Mouse (Mus musculus): ENCODE data around the gene Rhot2. TPM values are rescaled to one million over a fixed set of nuclear protein-coding genes. Genes with fewer than 3 reads are reported as not detected.

Rhot2 gene
- 134 and 279 TPM in 2 replicates for polyA plus RNA-seq (2012; ENCODE audit: low replicate concordance)

DNA sequence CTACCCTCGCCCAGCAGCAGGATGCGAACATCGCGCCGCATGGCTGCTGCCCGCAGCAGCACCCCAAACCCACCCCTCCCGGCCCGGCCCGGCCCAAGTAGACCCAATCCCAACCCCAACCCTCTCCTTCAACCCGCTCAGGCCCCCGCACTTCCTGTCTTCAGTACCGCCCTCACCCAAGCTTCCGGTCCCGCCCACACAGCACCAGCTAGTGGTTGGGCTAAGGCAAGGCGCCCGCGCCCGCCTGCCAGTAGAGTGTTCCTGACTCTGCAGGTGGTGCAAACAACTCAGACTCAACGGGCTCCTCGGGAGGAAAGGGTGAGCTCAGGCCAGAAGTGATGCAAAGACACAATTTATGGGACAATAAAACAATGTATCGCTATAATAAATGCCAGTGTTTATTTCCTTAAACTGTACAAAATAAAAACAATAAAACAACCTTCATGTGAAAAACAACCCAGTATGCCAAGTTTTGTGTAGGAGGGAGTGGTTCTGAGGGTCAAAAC lies at the start of gene Rhot2:
Gene Rhot2 (minus strand): TSS at position 456 of the 506 bp plus-strand sequence.

DNA sequence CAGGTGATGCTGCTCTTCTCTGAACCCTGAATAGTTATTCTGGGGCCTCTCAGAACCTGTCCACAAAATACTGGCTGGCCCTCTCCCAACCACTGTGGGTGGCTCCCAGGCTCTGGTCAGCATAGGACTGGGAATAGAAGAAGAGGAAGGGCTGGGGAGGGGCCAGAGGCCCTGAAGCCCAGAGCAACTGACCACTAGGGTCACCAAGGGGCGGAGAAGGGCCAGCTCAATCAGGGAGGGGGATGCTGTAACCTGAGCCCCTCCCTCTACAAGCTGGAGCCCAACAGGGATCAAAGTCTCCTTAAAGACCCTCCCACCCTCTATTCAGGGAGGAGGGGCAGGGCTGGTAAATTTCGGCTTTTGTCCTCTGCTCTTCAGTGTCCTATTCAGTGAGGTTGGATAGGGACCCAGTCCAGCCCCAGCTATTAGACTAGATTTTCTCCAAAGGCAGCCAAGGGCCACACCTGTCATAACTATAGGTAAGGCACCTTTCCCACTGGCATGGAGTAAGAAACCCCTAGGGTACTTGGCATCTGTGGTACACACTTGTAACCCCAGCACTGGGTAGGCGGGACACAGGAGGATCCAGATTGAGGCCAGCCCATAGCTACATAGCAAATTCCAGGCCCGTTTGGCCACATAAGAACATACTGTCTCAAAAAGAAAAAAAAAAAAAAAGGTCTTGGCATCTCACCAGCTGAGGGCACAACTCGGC lies 35.7 kb upstream of the Rhot2 start, which contains the start of gene Wfikkn1:
Gene Wfikkn1 (minus strand): TSS at position 663 of the 715 bp plus-strand sequence.

DNA sequence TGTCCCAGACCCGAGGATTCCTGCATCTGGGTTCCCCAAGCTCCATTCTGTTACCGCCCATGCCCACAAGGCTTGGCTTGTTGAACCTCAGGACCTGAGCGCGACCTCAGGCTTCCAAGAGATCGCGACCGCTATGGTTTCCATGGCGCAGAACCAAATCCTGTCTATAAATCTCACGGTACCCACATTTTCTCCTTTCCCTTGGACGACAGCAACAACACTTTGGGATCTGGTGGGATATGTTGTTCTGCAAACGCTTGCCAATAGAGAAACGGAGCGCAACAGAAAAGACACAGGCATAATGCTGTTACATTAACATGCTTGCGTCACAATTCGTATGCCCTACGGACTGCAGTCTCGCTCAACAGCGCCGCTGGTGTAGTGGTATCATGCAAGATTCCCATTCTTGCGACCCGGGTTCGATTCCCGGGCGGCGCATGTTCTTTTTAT lies 30.1 kb upstream of the Rhot2 start, which contains the start of gene Mettl26:
Gene Mettl26 (plus strand): TSS at position 354 of the 450 bp plus-strand sequence.

DNA sequence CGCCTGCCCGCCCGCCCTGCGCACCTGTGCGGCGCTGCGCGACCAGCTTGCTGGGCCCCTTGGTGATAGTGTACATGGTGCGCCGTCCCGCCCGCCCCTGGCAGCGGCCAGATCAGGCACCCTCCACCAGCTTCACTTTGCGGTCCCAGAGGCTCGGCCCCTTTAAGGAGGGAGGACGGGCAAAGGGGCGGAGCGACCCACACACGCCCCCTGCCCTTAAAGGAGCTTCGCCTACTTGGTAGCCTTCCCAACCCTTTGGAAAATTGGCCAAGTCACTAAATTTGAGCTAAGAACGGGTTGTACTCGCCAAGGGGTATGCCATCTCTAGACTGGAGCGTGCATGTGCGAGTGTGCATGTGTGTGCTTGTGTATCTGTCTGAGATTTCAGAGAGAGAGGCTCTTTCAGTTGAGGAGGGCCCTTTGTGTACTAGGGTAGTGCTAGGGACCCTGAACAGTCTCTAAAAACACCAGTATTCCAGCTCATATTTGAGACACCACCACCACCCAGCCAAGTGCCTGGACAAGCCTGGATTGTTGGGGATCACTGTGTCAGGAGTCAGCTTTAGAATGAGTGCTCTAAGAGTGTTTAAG lies 24.0 kb upstream of the Rhot2 start, which contains the start of gene Mcrip2:
Gene Mcrip2 (minus strand): TSS at position 164 of the 591 bp plus-strand sequence.

GRCm38 (mm10) chr17:25860832-25861703 lies 16.4 kb upstream of the Rhot2 start, which contains the start of gene Wdr90:
Gene Wdr90, minus strand, starts transcription at chr17:25861501.

GRCm38 (mm10) chr17:25841117-25841880 lies 3.4 kb downstream of the Rhot2 start, which contains the start of gene Gm20683:
Gene Gm20683, minus strand, starts transcription at chr17:25841763.

GRCm38 (mm10) chr17:25837076-25837410 lies 7.6 kb downstream of the Rhot2 start, which contains the start of gene Rhbdl1:
Gene Rhbdl1, minus strand, starts transcription at chr17:25837295.

DNA sequence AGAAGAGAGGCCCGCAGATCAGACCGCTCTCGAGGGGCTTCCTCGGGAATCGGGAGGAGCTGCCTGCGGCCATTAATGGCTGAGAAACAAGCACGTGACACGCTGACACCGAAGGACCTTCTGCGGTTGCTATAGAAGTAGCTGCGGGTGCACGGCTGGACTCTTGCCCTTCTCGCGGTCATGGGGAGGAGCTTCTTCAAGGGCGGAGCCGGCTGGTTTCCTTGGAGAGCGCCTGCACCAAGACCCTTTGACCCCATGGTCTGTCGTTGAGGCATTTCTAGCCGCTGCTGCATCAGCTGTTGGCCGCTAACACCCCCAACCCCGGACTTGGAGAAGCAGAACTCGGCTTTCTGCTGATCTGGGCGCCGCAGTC lies 11.4 kb downstream of the Rhot2 start, which contains the start of gene Stub1:
Gene Stub1 (minus strand): TSS at position 114 of the 373 bp plus-strand sequence.

GRCm38 (mm10) chr17:25828712-25829557 lies 15.7 kb downstream of the Rhot2 start, which contains the start of gene Jmjd8:
Gene Jmjd8, plus strand, starts transcription at chr17:25828867.

DNA sequence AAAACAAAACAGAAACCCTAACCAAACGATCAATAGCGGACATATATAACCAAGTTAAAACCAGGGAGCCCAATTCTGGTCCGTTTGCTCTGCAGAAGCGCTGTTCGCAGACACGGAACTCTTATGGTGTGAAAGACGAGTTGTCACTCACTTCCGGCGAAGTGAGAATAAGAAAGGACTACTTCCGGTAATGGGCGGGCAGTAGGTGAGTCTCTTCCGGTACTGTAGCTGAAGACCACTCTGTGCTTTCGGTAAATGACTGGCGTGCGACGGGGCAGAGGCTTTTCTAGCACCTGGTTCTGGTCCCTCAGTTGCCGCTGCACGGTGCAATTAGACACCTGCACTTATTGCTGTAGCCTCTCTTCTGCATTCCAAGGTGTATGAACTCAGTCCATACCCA lies 21.2 kb downstream of the Rhot2 start, which contains the start of gene Wdr24:
Gene Wdr24 (plus strand): TSS at position 176 of the 400 bp plus-strand sequence.

DNA sequence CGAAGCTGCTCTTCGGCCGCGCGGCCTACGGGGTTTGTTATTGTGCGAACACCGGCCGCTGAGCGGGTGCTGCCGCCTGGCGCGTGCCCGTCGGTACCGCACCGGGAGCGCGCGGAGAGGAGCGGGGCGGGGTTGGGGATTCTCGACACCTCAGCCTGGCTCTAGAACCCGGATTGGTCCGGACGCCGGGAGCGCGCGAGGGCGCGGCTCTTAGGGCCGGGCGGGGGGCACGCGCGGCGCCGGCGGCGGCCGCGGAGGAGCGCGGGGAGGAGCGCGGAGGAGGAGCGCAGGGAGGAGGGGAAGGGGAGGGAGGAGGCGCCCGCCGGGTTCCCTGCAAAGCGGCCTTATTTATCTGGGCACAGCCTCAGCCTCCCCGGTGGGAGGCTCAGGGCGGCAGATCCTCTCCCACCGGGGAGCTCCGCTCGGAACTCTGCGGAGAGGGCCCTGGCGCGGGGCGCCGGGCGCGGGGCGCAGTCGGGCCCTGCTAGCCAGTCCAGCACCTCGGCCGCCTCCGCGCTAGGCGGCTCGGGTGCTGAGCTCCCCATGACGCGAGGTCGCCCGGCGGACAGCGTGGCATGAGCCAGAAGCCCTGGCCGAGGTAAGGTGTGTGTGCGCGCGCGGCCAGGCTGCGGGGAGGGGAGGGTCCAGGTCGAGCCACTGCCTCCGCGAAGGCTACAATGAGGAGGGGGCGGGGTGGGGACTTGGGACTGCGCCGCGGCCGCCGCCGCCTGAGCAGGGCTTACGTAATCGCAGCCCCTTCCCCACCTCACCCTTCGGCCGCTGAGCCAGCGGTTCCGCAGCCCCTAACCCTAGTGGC lies 35.7 kb downstream of the Rhot2 start, which contains the start of gene Fbxl16:
Gene Fbxl16 (plus strand): TSS at position 297 of the 817 bp plus-strand sequence.

GRCm38 (mm10) chr17:25796951-25797369 lies 47.7 kb downstream of the Rhot2 start, which contains the start of gene Metrn:
Gene Metrn, minus strand, starts transcription at chr17:25797136.

GRCm38 (mm10) chr17:25795609-25796092 lies 49.0 kb downstream of the Rhot2 start, which contains the start of gene AC134908.4:
Gene AC134908.4, minus strand, starts transcription at chr17:25795659.

GRCm38 (mm10) chr17:25792615-25793014 lies 52.0 kb downstream of the Rhot2 start, which contains the start of gene Fam173a:
Gene Fam173a, minus strand, starts transcription at chr17:25792901.

Other genes starting within 250 kb of the Rhot2 start
- not detected in 2 replicates for gene Gng13, start 127.7 kb downstream of the Rhot2 start, polyA plus RNA-seq (2012; ENCODE audit: low replicate concordance)
- gene Chtf18, start 117.4 kb downstream of the Rhot2 start, polyA plus RNA-seq (2012; ENCODE audit: low replicate concordance): 57.7 and 72.3 TPM in 2 replicates
- gene Rpusd1, start 117.2 kb downstream of the Rhot2 start, polyA plus RNA-seq (2012; ENCODE audit: low replicate concordance): 64.2 and 71.2 TPM in 2 replicates
- gene Mslnl, start 108.8 kb downstream of the Rhot2 start, polyA plus RNA-seq (2012; ENCODE audit: low replicate concordance): not detected in 2 replicates
- gene Msln, start 90.5 kb downstream of the Rhot2 start, polyA plus RNA-seq (2012; ENCODE audit: low replicate concordance): 0.22 and 0.53 TPM in 2 replicates
- gene Narfl, start 71.1 kb downstream of the Rhot2 start, polyA plus RNA-seq (2012; ENCODE audit: low replicate concordance): 11.2 and 16.9 TPM in 2 replicates
- gene Haghl, start 59.2 kb downstream of the Rhot2 start, polyA plus RNA-seq (2012; ENCODE audit: low replicate concordance): 11.2 and 11.4 TPM in 2 replicates
- gene Ccdc78, start 58.3 kb downstream of the Rhot2 start, polyA plus RNA-seq (2012; ENCODE audit: low replicate concordance): not detected in 2 replicates
- 9.0 and 19.8 TPM in 2 replicates for gene Fam173a, start 52.0 kb downstream of the Rhot2 start, polyA plus RNA-seq (2012; ENCODE audit: low replicate concordance)
- not detected in 2 replicates for gene AC134908.4, start 49.2 kb downstream of the Rhot2 start, polyA plus RNA-seq (2012; ENCODE audit: low replicate concordance)
- 158 and 177 TPM in 2 replicates for gene Metrn, start 47.7 kb downstream of the Rhot2 start, polyA plus RNA-seq (2012; ENCODE audit: low replicate concordance)
- 0.28 and 0.61 TPM in 2 replicates for gene Fbxl16, start 35.8 kb downstream of the Rhot2 start, polyA plus RNA-seq (2012; ENCODE audit: low replicate concordance)
- gene Wdr24, start 21.2 kb downstream of the Rhot2 start, polyA plus RNA-seq (2012; ENCODE audit: low replicate concordance): 2.6 and 13.2 TPM in 2 replicates
- gene Jmjd8, start 16.0 kb downstream of the Rhot2 start, polyA plus RNA-seq (2012; ENCODE audit: low replicate concordance): 2.6 and 6.8 TPM in 2 replicates
- gene Stub1, start 11.4 kb downstream of the Rhot2 start, polyA plus RNA-seq (2012; ENCODE audit: low replicate concordance): 52.2 and 64.9 TPM in 2 replicates
- gene Rhbdl1, start 7.6 kb downstream of the Rhot2 start, polyA plus RNA-seq (2012; ENCODE audit: low replicate concordance): 2.4 and 3.7 TPM in 2 replicates
- gene Gm20683, start 3.1 kb downstream of the Rhot2 start, polyA plus RNA-seq (2012; ENCODE audit: low replicate concordance): 12.7 and 16.5 TPM in 2 replicates
- 22.8 and 33.0 TPM in 2 replicates for gene Wdr90, start 16.6 kb upstream of the Rhot2 start, polyA plus RNA-seq (2012; ENCODE audit: low replicate concordance)
- gene Mcrip2, start 23.9 kb upstream of the Rhot2 start, polyA plus RNA-seq (2012; ENCODE audit: low replicate concordance): 164 and 319 TPM in 2 replicates
- gene Mettl26, start 30.2 kb upstream of the Rhot2 start, polyA plus RNA-seq (2012; ENCODE audit: low replicate concordance): 60.7 and 67.0 TPM in 2 replicates
- 1.4 and 1.7 TPM in 2 replicates for gene Wfikkn1, start 36.0 kb upstream of the Rhot2 start, polyA plus RNA-seq (2012; ENCODE audit: low replicate concordance)
- gene Rab40c, start 74.9 kb upstream of the Rhot2 start, polyA plus RNA-seq (2012; ENCODE audit: low replicate concordance): 12.5 and 13.4 TPM in 2 replicates
- 354 and 1,450 TPM in 2 replicates for gene Pigq, start 100.1 kb upstream of the Rhot2 start, polyA plus RNA-seq (2012; ENCODE audit: low replicate concordance)
- gene Nhlrc4, start 100.1 kb upstream of the Rhot2 start, polyA plus RNA-seq (2012; ENCODE audit: low replicate concordance): 0.28 and 3.2 TPM in 2 replicates
- gene A930017K11Rik, start 107.7 kb upstream of the Rhot2 start, polyA plus RNA-seq (2012; ENCODE audit: low replicate concordance): 0.09 TPM in 1 of 2 replicates, not detected in the other
- gene Capn15, start 140.9 kb upstream of the Rhot2 start, polyA plus RNA-seq (2012; ENCODE audit: low replicate concordance): 78.7 and 121 TPM in 2 replicates
- 4.8 and 7.2 TPM in 2 replicates for gene Rab11fip3, start 224.7 kb upstream of the Rhot2 start, polyA plus RNA-seq (2012; ENCODE audit: low replicate concordance)
- gene Decr2, start 245.5 kb upstream of the Rhot2 start, polyA plus RNA-seq (2012; ENCODE audit: low replicate concordance): 0.11 and 0.89 TPM in 2 replicates

Measured in leukemia stem cell, adult 10-12 weeks (primary cell).